Mouse (Mus musculus) G1E (cell line): Measurements from ENCODE around the gene Lhx4.

Experiments used
- CTCF ChIP-seq: IDR thresholded peaks from 2 replicates; pipeline ENCODE4 v1.5.1; 2012; ENCODE audit warnings: low read depth, low read length, inconsistent platforms, mixed read lengths
- GATA1 ChIP-seq: IDR thresholded peaks from 2 replicates; pipeline ENCODE4 v1.6.1; 2012; ENCODE audit warnings: borderline replicate concordance, low read length, inconsistent platforms, mixed read lengths
- GATA2 ChIP-seq: IDR thresholded peaks from 2 replicates; pipeline ENCODE4 v1.6.1; 2012; ENCODE audit warnings: low read depth, low read length, inconsistent platforms, borderline replicate concordance
- TAL1 ChIP-seq: conservative IDR thresholded peaks from 2 replicates; pipeline ENCODE4 v1.6.1; 2012; ENCODE audit warnings: low read depth, low read length, inconsistent platforms, mixed read lengths

- TF ChIP-seq CTCF (no peak), TAL1 (no peak), GATA1 (no peak), GATA2 (no peak)
These were observed 6.1 kb upstream of the Lhx4 start for GRCm38 (mm10) chr1:155757621-155758020.
